12 mouse cellular contexts compared by ENCODE assay signal in genomic region chr2:31844729-31845136, GRCm38 (mm10). TPM values are rescaled to one million over a fixed set of nuclear protein-coding genes. Genes with fewer than 3 reads are reported as not detected.
DNase-seq lines count a peak whose midpoint lies in the region; ATAC-seq and TF ChIP-seq lines count a peak whose summit lies in the region.
"Had no signal": no experiment of that assay in that cellular context is flagged by ENCODE, and none has a peak within 500 bp of the region (broad histone marks: within the 10 kb centered on the region; RNA-seq: fewer than 3 reads in every experiment).

No protein-coding gene starts in this region.

- no peak for ATAC-seq in heart, embryonic 12.5 days (ENCODE audit: insufficient number of reproducible peaks, low FRiP score)
- peak; percentile 58 for ATAC-seq in forebrain, postnatal 0 days
- ATAC-seq in midbrain, embryonic 14.5 days (ENCODE audit: low FRiP score, low TSS enrichment), result peak; percentile 68

- no peak for TF ChIP-seq POLR2A in brain, embryonic 14.5 days (IDR thresholded peaks at IDR 0.05; ENCODE audit: borderline replicate concordance, extremely low read depth, insufficient read depth, insufficient read length, poor library complexity, severe bottlenecking)

- peaks cover 32% of the 10 kb centered on the region for H3K4me1 ChIP-seq in heart, embryonic 12.5 days (replicated peaks)
- H3K4me1 ChIP-seq in forebrain, postnatal 0 days (ENCODE audit: insufficient read depth), result 0 out of 2 replicates have a peak, but pooled peaks cover 7% of the 10 kb centered on the region
- peaks cover 18% of the 10 kb centered on the region for H3K4me1 ChIP-seq in midbrain, embryonic 14.5 days (ENCODE audit: control insufficient read depth, insufficient read depth, low read length)

- peaks cover 84% of the 10 kb centered on the region for H3K27me3 ChIP-seq in heart, embryonic 12.5 days (replicated peaks)
- peaks cover 20% of the 10 kb centered on the region for H3K27me3 ChIP-seq in forebrain, postnatal 0 days (ENCODE audit: insufficient read depth, low read length)
- H3K27me3 ChIP-seq in midbrain, embryonic 14.5 days (ENCODE audit: control insufficient read depth, insufficient read depth, low read length), result peaks cover 41% of the 10 kb centered on the region

- no peak overlapping the region for H3K27ac ChIP-seq in heart, embryonic 12.5 days (ENCODE audit: poor library complexity, severe bottlenecking)
- H3K27ac ChIP-seq in forebrain, postnatal 0 days (ENCODE audit: low read depth, low read length), result no peak overlapping the region
- H3K27ac ChIP-seq in midbrain, embryonic 14.5 days (replicated peaks; ENCODE audit: low read depth, low read length), result no peak overlapping the region

- TF ChIP-seq CTCF in brain, embryonic 14.5 days (IDR thresholded peaks at IDR 0.05; ENCODE audit: borderline replicate concordance, extremely low read depth, insufficient read depth, insufficient read length), result no peak
- TF ChIP-seq CTCF in forebrain, postnatal 0 days (IDR thresholded peaks at IDR 0.05; ENCODE audit: low read depth), result no peak

- WGBS in heart, embryonic 12.5 days, result 7% methylated on average over 10 of the region's 10 CpGs
- 2% methylated on average over 10 of the region's 10 CpGs for WGBS in forebrain, postnatal 0 days
- WGBS in midbrain, embryonic 14.5 days, result 4% methylated on average over 10 of the region's 10 CpGs

- no peak overlapping the region for H3K9ac ChIP-seq in heart, embryonic 12.5 days
- no peak overlapping the region for H3K9ac ChIP-seq in forebrain, postnatal 0 days
- H3K9ac ChIP-seq in midbrain, embryonic 14.5 days (replicated peaks; ENCODE audit: low read length), result no peak overlapping the region

- no peaks in the 10 kb centered on the region for H3K36me3 ChIP-seq in heart, embryonic 12.5 days
- no peaks in the 10 kb centered on the region for H3K36me3 ChIP-seq in forebrain, postnatal 0 days (ENCODE audit: insufficient read depth)
- no peaks in the 10 kb centered on the region for H3K36me3 ChIP-seq in midbrain, embryonic 14.5 days (ENCODE audit: control insufficient read depth, insufficient read depth, low read length)

- no peak for DNase-seq in heart, adult 18-20 months
- DNase-seq in brain, embryonic 14.5 days (ENCODE audit: low read depth), result peak; percentile 87
- no peak for DNase-seq in forebrain, postnatal 0 days
- DNase-seq in midbrain, embryonic 14.5 days, result peak; percentile 66
- no peak for DNase-seq in adrenal gland, adult 18-20 months (ENCODE audit: low spot score in 2 of 2)
- DNase-seq in cerebellum, adult 9-10 months, result no peak
- no peak for DNase-seq in natural killer cell, adult 2 months (ENCODE audit: low spot score in 2 of 2)
- DNase-seq: heart, postnatal 14 days; right cerebral cortex, postnatal 14 days had no signal

- H3K9me3 ChIP-seq in heart, embryonic 12.5 days (replicated peaks), result no peaks in the 10 kb centered on the region
- H3K9me3 ChIP-seq in forebrain, postnatal 0 days (ENCODE audit: low read length), result no peaks in the 10 kb centered on the region
- no peaks in the 10 kb centered on the region for H3K9me3 ChIP-seq in midbrain, embryonic 14.5 days (ENCODE audit: control insufficient read depth, low read length)

- H3K4me2 ChIP-seq in heart, embryonic 12.5 days, result no peak overlapping the region
- peak overlapping the region; percentile 89 for H3K4me2 ChIP-seq in forebrain, postnatal 0 days (ENCODE audit: low read depth)
- H3K4me2 ChIP-seq in midbrain, embryonic 14.5 days (ENCODE audit: low read length), result peak overlapping the region; percentile 81

- H3K4me3 ChIP-seq in heart, embryonic 12.5 days, result peak overlapping the region; percentile 52; the same call in 1 of the 2 replicates
- 0 out of 2 replicates have a peak overlapping the region, but pooled peaks have one; percentile 58 for H3K4me3 ChIP-seq in forebrain, postnatal 0 days (ENCODE audit: low read depth, low read length)
- peak overlapping the region; percentile 47; the same call in 1 of the 2 replicates for H3K4me3 ChIP-seq in midbrain, embryonic 14.5 days (replicated peaks; ENCODE audit: low read depth, low read length)

RNA-seq across cellular contexts. Expression of gene Fibcd1, which starts 1.1 kb away (rescaled TPM):
- polyA plus RNA-seq in heart, embryonic 12.5 days (2016; fragmentation: Nextera tagmentation; extraction: Ambion mirVana), result 0.04 and 0.08 TPM in 2 replicates
- not detected for total RNA-seq in heart, adult 18-20 months (2021)
- polyA plus RNA-seq in brain, embryonic 14.5 days (2012; rRNA removed), result 7.2 and 10.0 TPM in 2 replicates
- 8.9 and 12.7 TPM in 2 replicates for total RNA-seq in forebrain, postnatal 0 days (2014; rRNA removed)
- 5.7 and 8.5 TPM in 2 replicates for polyA plus RNA-seq in forebrain, postnatal 0 days (2015; fragmentation: Nextera tagmentation; extraction: Ambion mirVana)
- polyA plus RNA-seq in midbrain, embryonic 14.5 days (2014; fragmentation: Nextera tagmentation; extraction: Ambion mirVana), result 14.8 and 18.8 TPM in 2 replicates
- total RNA-seq in adrenal gland, adult 18-20 months (2021), result under 1 TPM in 1 of 2 experiments, not detected in 1; 0.06 TPM
- total RNA-seq: liver, adult 2 months had no signal
- polyA plus RNA-seq: liver, adult 2 months had no signal

RNA-seq across cellular contexts. Expression of gene Qrfp, which starts 34.4 kb away (rescaled TPM):
- 0.08 TPM in 1 of 2 replicates, not detected in the other for polyA plus RNA-seq in heart, embryonic 12.5 days (2016; fragmentation: Nextera tagmentation; extraction: Ambion mirVana)
- total RNA-seq in heart, adult 18-20 months (2021), result under 1 TPM in 1 of 2 experiments, not detected in 1; 0.10 TPM
- polyA plus RNA-seq in brain, embryonic 14.5 days (2012; rRNA removed), result 0.03 TPM in 2 replicates
- 0.08 and 0.19 TPM in 2 replicates for total RNA-seq in forebrain, postnatal 0 days (2014; rRNA removed)
- 0.06 TPM in 1 of 2 replicates, not detected in the other for polyA plus RNA-seq in forebrain, postnatal 0 days (2015; fragmentation: Nextera tagmentation; extraction: Ambion mirVana)
- polyA plus RNA-seq in midbrain, embryonic 14.5 days (2014; fragmentation: Nextera tagmentation; extraction: Ambion mirVana), result 0.13 TPM in 1 of 2 replicates, not detected in the other
- total RNA-seq in adrenal gland, adult 18-20 months (2021), result not detected
- total RNA-seq: heart, postnatal 14 days; liver, adult 2 months had no signal
- polyA plus RNA-seq: large intestine, adult 2 months; liver, adult 2 months had no signal

RNA-seq across cellular contexts. Expression of gene Lamc3, which starts 42.4 kb away (rescaled TPM):
- 1.1 and 1.3 TPM in 2 replicates for polyA plus RNA-seq in heart, embryonic 12.5 days (2016; fragmentation: Nextera tagmentation; extraction: Ambion mirVana)
- under 1 TPM; 0.67 to 0.75 TPM for total RNA-seq in heart, adult 18-20 months (2021)
- 5.8 and 12.0 TPM in 2 replicates for polyA plus RNA-seq in brain, embryonic 14.5 days (2012; rRNA removed)
- total RNA-seq in forebrain, postnatal 0 days (2014; rRNA removed), result 6.2 and 11.0 TPM in 2 replicates
- 1.9 and 2.5 TPM in 2 replicates for polyA plus RNA-seq in forebrain, postnatal 0 days (2015; fragmentation: Nextera tagmentation; extraction: Ambion mirVana)
- 1.1 and 6.6 TPM in 2 replicates for polyA plus RNA-seq in midbrain, embryonic 14.5 days (2014; fragmentation: Nextera tagmentation; extraction: Ambion mirVana)
- 10 to 100 TPM; 14.3 to 15.4 TPM for total RNA-seq in adrenal gland, adult 18-20 months (2021)

Comparison
In these comparisons a context has a peak if more than half of its experiments do, and no peak if none do; other contexts are left out.
1. DNase-seq: peak in brain, embryonic 14.5 days (single experiment) and midbrain, embryonic 14.5 days (single experiment); none in heart, adult 18-20 months (0 of 2), forebrain, postnatal 0 days (single experiment), adrenal gland, adult 18-20 months (0 of 2), cerebellum, adult 9-10 months (single experiment) and natural killer cell, adult 2 months (0 of 2).
2. Peak in every context shown above with its lines, with median percentiles within 50 percentile points of each other: H3K4me3 ChIP-seq.